Mouse (Mus musculus): ENCODE measurements around the gene Hsd11b2. TPM values are rescaled to one million over a fixed set of nuclear protein-coding genes. Genes with fewer than 3 reads are reported as not detected.
A peak's percentile ranks its signal among the peaks of the same experiment; 100 is the strongest.

Hsd11b2 gene
- polyA plus RNA-seq, 2 experiments = 0.42 to 1.1 TPM

DNA sequence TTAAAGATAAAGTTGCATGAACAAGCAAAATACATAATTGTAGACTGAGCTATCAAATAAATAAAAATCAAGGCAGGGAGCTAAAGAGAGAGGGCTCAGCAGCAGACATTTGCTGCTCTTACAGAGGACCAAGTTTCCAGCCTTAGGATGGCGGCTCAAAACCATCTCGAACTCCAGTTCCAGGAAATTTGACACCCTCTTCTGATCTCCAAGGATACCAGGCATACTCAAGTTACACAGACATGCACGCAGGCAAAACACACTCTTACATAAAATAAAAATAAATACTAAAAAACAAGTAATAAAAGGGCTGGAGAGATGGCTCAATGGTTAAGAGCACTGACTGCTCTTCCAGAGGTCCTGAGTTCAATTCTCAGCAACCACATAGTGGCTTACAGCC lies 25.1 kb upstream of the Hsd11b2 start:
- H3K9ac ChIP-seq (replicated peaks) = no peak overlapping the region
- no peak overlapping the region for H3K4me3 ChIP-seq (ENCODE audit: insufficient read depth in 1 of 2, low read depth in 2 of 2, low read length in 2 of 2)
- peaks cover 0 to 18% of the 10 kb centered on the region in 2 experiments; a peak in 2 of 4 replicates for H3K4me1 ChIP-seq (replicated peaks; ENCODE audit: control insufficient read depth in 2 of 2, insufficient read depth in 2 of 2, low read length in 1 of 2)
- DNase-seq (ENCODE audit: low read depth in 3 of 3, low spot score in 3 of 3) (no peak), ATAC-seq (ENCODE audit: insufficient read depth) (no peak)
- H3K27ac ChIP-seq = no peak overlapping the region
- no peaks in the 10 kb centered on the region for H3K36me3 ChIP-seq (replicated peaks; ENCODE audit: control insufficient read depth, insufficient read depth, low read depth)
- TF ChIP-seq EP300 (IDR thresholded peaks at IDR 0.05; ENCODE audit: low read depth) (no peak), CTCF (IDR thresholded peaks at IDR 0.05; ENCODE audit: low read depth) (no peak)
- H3K9me3 ChIP-seq (ENCODE audit: control insufficient read depth, low read length) = no peaks in the 10 kb centered on the region
- 63% methylated on average over 3 of the region's 3 CpGs for WGBS (ENCODE audit: insufficient replicate concordance)
- H3K4me2 ChIP-seq (ENCODE audit: low read depth) = no peak overlapping the region
- no peaks in the 10 kb centered on the region for H3K27me3 ChIP-seq (ENCODE audit: control insufficient read depth, insufficient read depth, low read length)

DNA sequence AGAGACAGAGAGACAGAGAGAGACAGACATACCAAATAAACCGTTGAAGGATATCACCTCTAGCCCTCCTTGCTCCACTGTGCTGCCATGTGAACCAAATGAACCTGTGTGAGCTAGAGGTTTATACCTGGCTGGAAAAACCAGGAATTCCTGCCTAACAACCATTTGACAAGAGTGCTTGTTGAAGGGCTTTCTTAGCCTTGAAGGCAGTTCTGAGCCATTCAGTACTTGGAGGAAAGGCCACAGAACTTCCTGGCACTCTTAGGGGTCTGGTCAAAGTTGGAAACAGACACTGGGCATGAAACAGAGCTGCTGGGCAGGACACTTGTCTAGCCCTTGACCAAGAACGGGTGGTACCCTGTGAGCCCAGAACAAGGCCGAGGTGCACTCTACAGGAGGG lies 24.0 kb upstream of the Hsd11b2 start:
- no peak for DNase-seq (ENCODE audit: low read depth in 3 of 3, low spot score in 3 of 3)
- TF ChIP-seq CTCF (IDR thresholded peaks at IDR 0.05; ENCODE audit: low read depth) (no peak), EP300 (IDR thresholded peaks at IDR 0.05; ENCODE audit: low read depth) (no peak)
- Histone ChIP-seq H3K9me3 (ENCODE audit: control insufficient read depth, low read length) (no peaks in the 10 kb centered on the region), H3K36me3 (replicated peaks; ENCODE audit: control insufficient read depth, insufficient read depth, low read depth) (no peaks in the 10 kb centered on the region), H3K4me2 (ENCODE audit: low read depth) (no peak overlapping the region), H3K4me1 (replicated peaks; ENCODE audit: control insufficient read depth in 2 of 2, insufficient read depth in 2 of 2, low read length in 1 of 2) (peaks cover 0 to 18% of the 10 kb centered on the region in 2 experiments; a peak in 2 of 4 replicates), H3K4me3 (ENCODE audit: insufficient read depth in 1 of 2, low read depth in 2 of 2, low read length in 2 of 2) (no peak overlapping the region), H3K27me3 (ENCODE audit: control insufficient read depth, insufficient read depth, low read length) (no peaks in the 10 kb centered on the region), H3K27ac (no peak overlapping the region), H3K9ac (replicated peaks) (no peak overlapping the region)
- 65% methylated on average over 3 of the region's 3 CpGs for WGBS (ENCODE audit: insufficient replicate concordance)
- ATAC-seq (ENCODE audit: insufficient read depth) = no peak

DNA sequence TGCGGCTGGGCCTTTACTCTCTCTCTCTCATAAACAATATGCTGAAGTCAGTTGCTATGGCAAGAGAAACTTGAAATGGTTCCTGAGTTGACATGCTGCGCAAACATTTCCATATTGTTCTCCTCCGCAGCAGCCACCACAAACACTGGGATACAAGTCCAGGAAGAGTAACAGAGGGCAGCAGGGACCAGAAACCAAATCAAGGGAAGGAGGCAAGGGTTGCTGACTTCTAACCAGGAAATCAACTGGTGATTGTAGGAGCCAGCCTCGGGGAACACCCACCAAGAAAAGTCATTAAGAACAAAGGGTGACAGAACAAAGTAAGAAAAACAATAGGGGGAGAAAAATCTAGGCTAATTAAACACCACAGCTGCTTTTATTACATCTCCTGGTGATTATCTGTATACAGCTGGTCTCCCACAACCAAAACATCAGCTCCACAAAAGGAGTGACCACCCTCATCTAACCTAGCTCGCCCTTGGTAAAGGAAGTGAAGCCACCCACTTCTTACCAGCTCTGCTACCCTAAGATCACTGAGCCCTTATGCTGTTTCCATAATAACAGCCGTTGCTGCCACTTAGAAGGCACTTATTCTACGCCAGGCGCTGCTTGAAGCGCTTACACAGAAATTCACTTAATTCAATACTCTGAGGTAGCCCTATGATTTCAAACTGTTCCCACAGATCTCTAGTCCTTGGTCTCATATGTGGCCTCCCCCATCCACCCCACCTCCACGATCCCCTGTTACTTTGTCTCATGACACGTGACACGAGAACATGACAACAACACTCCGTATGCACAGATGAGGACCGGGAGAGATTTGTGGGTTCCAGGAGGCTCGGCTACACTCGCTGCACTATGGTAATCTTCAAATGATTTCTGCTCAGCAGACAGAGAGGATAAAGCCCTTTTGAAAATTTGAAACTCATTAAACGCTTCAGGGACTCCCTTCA lies 22.9 kb upstream of the Hsd11b2 start:
- DNase-seq (ENCODE audit: low read depth in 3 of 3, low spot score in 3 of 3) = no peak
- Histone ChIP-seq H3K4me1 (replicated peaks; ENCODE audit: control insufficient read depth in 2 of 2, insufficient read depth in 2 of 2, low read length in 1 of 2) (peaks cover 0 to 18% of the 10 kb centered on the region in 2 experiments; a peak in 2 of 4 replicates), H3K9me3 (ENCODE audit: control insufficient read depth, low read length) (no peaks in the 10 kb centered on the region), H3K27me3 (ENCODE audit: control insufficient read depth, insufficient read depth, low read length) (no peaks in the 10 kb centered on the region), H3K4me3 (ENCODE audit: insufficient read depth in 1 of 2, low read depth in 2 of 2, low read length in 2 of 2) (peak overlapping the region in 1 of 2 experiments; percentile 65; a peak in 1 of 4 replicates), H3K36me3 (replicated peaks; ENCODE audit: control insufficient read depth, insufficient read depth, low read depth) (no peaks in the 10 kb centered on the region), H3K4me2 (ENCODE audit: low read depth) (peak overlapping the region; percentile 84), H3K27ac (no peak overlapping the region), H3K9ac (replicated peaks) (no peak overlapping the region)
- no peak for ATAC-seq (ENCODE audit: insufficient read depth)
- WGBS (ENCODE audit: insufficient replicate concordance) = 56% methylated on average over 17 of the region's 17 CpGs
- TF ChIP-seq CTCF (IDR thresholded peaks at IDR 0.05; ENCODE audit: low read depth) = no peak
- no peak for TF ChIP-seq EP300 (IDR thresholded peaks at IDR 0.05; ENCODE audit: low read depth)

DNA sequence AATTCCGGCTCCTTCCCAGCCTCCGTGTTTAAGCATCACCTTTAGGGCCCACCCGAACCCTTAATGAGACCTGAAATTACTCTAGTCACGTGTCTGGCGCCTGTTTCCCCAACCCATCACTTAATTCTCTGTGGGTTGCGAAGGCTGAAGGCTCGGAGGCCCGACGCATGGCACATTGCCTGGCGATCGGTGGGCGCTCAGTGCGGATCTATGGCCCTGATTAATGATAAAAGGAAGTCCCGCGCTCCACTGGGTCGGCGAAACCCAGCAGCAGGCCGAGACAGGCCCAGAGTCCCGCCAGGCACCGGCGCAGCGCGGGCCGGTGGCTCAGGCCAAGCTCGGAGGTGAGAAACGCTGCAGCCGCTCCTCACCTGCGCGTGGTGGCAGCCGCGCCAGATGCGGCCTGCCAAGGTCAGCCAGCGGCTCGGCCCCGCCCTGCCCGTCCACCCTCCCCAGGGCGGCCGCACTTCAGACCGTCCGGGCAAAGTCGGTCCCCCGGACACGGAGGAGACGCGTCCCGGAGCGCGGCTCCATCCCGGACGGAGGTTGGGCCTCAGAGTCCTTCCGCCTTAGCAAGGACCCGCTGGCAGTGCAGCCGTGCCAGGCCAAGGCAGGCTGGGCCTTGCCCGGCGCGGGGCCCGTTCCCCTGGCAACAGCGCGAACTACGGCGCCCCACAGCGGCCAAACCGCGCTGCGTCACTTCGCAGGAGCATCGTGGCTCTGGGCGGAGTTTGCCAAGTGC lies 21.9 kb upstream of the Hsd11b2 start, which contains the start of gene Zdhhc1:
Gene Zdhhc1, minus strand, starts transcription at position 464 of the 742 bp plus-strand sequence.
- Histone ChIP-seq H3K4me3 (ENCODE audit: insufficient read depth in 1 of 2, low read depth in 2 of 2, low read length in 2 of 2) (peak within 1 kb of the TSS; percentile 65 to 70), H3K9me3 (ENCODE audit: control insufficient read depth, low read length) (no peaks in the 10 kb centered on the region), H3K9ac (replicated peaks) (peak within 1 kb of the TSS; percentile 43), H3K4me1 (replicated peaks; ENCODE audit: control insufficient read depth in 2 of 2, insufficient read depth in 2 of 2, low read length in 1 of 2) (peaks cover 0 to 11% of the 10 kb centered on the region in 2 experiments; a peak in 2 of 4 replicates), H3K27me3 (ENCODE audit: control insufficient read depth, insufficient read depth, low read length) (no peaks in the 10 kb centered on the region), H3K4me2 (ENCODE audit: low read depth) (peak within 1 kb of the TSS; percentile 84), H3K36me3 (replicated peaks; ENCODE audit: control insufficient read depth, insufficient read depth, low read depth) (no peaks in the 10 kb centered on the region), H3K27ac (no peak within 1 kb of the TSS)
- WGBS (ENCODE audit: insufficient replicate concordance) = 2% methylated on average over 68 of the region's 68 CpGs
- peak; percentile 25 to 38 (median 38) for DNase-seq (ENCODE audit: low read depth in 3 of 3, low spot score in 3 of 3)
- peak; percentile 75 for TF ChIP-seq CTCF (IDR thresholded peaks at IDR 0.05; ENCODE audit: low read depth)
- no peak for TF ChIP-seq EP300 (IDR thresholded peaks at IDR 0.05; ENCODE audit: low read depth)
- peak; percentile 85 for ATAC-seq (ENCODE audit: insufficient read depth)

All from liver, embryonic 14.5 days (tissue).